Mouse (Mus musculus) testis, adult 2 months (tissue): Measurements from ENCODE around the gene Ppme1.

Experiments used
- CTCF ChIP-seq: fragments of 200-500 bp; IDR thresholded peaks from 2 replicates; pipeline ENCODE4 v1.5.1; 2012; ENCODE audit warnings: low read depth, mild to moderate bottlenecking, inconsistent platforms, low read length, moderate library complexity; ENCODE audit not compliant: control insufficient read depth, insufficient read depth, insufficient replicate concordance
- POLR2A ChIP-seq: fragments of 200-500 bp; IDR thresholded peaks from 2 replicates; pipeline ENCODE4 v1.6.1; 2012; ENCODE audit warnings: low read depth, mild to moderate bottlenecking, inconsistent platforms, low read length, moderate library complexity; ENCODE audit not compliant: control insufficient read depth

DNA sequence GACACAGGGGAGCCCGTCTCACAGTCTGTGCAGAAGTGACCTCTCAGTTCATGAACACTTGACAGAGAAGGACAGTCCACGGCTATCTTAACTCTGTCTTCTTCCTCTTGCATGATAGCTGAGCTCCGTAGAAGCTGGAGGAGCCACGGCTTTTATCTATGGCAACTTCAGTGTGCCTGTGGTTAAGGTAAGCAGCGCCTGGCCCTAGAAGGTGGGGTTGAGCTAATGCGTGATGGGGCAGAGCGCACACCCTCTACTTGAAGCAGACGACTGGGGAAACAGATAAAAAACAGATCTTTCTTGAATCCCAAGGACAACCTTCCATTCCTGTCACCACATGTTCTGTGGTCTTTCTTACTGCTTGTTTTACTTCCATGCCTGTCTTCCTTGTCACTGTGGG lies 55.2 kb downstream of the Ppme1 start:
- TF ChIP-seq POLR2A (no peak), CTCF (no peak)
